Mouse (Mus musculus) stomach, embryonic 14.5 days (tissue): ENCODE data around the gene Mipol1. TPM values are rescaled to one million over a fixed set of nuclear protein-coding genes. Genes with fewer than 3 reads are reported as not detected.

Source experiments
- ATAC-seq: fragments of 200-750 bp; cut with Nextera tagmentation; 2 replicates; pipeline ENCODE4 v1.8.0; 2017; ENCODE audit warnings: low read depth, moderate TSS enrichment; ENCODE audit not compliant: insufficient number of reproducible peaks, insufficient read depth, low FRiP score
- H3K27ac ChIP-seq: fragments of 300-500 bp; sonication (generic); 2 replicates; pipeline ENCODE4 v1.5.1; 2014; ENCODE audit warnings: mild to moderate bottlenecking, low read length, moderate library complexity, mixed read lengths
- H3K27me3 ChIP-seq: fragments of 300-500 bp; sonication (generic); 2 replicates; pipeline ENCODE4 v1.6.1; 2014; ENCODE audit warnings: low read length, control low read depth, mixed read lengths; ENCODE audit not compliant: control insufficient read depth, insufficient read depth
- H3K36me3 ChIP-seq: fragments of 300-500 bp; sonication (generic); 2 replicates; pipeline ENCODE4 v1.6.1; 2014; ENCODE audit warnings: mild to moderate bottlenecking, control low read depth, low read length, moderate library complexity, mixed read lengths; ENCODE audit not compliant: control insufficient read depth, insufficient read depth
- H3K4me1 ChIP-seq: fragments of 300-500 bp; sonication (generic); 2 replicates; pipeline ENCODE4 v1.6.1; 2014; ENCODE audit warnings: low read length, control low read depth, mixed read lengths; ENCODE audit not compliant: control insufficient read depth, insufficient read depth
- H3K4me2 ChIP-seq: fragments of 300-500 bp; sonication (generic); replicated peaks from 2 replicates; pipeline ENCODE4 v1.6.1; 2014; ENCODE audit warnings: low read depth, low read length, control low read depth
- H3K4me3 ChIP-seq: fragments of 300-500 bp; sonication (generic); 2 replicates; pipeline ENCODE4 v1.5.1; 2014; ENCODE audit warnings: low read depth, low read length, control low read depth
- H3K9ac ChIP-seq: fragments of 300-500 bp; sonication (generic); replicated peaks from 2 replicates; pipeline ENCODE4 v1.6.1; 2014; ENCODE audit warnings: low read depth, mild to moderate bottlenecking, control low read depth, low read length, moderate library complexity, mixed read lengths
- H3K9me3 ChIP-seq: fragments of 300-500 bp; sonication (generic); 2 replicates; pipeline ENCODE4 v1.6.1; 2016; ENCODE audit warnings: low read depth, low read length, control low read depth; ENCODE audit not compliant: control insufficient read depth
- WGBS: fragments of 180-500 bp; shearing (Covaris S2); extraction: QIAGEN DNeasy Blood & Tissue Kit; methylation state at CpG from one replicate; pipeline ENCODE4 v1.1.7; 2014; 5-methylcytosine and 5-hydroxymethylcytosine counted together
- polyA plus RNA-seq: library from polyadenylated mRNA; unstranded; fragments of >200 nt; fragmentation: Nextera tagmentation; extraction: Ambion mirVana; gene quantifications from 2 replicates; pipeline ENCODE4 v1.2.1, GENCODE M21; 2014

The Mipol1 gene
- polyA plus RNA-seq, 1 experiment from 2014 or later = 13.5 TPM

DNA sequence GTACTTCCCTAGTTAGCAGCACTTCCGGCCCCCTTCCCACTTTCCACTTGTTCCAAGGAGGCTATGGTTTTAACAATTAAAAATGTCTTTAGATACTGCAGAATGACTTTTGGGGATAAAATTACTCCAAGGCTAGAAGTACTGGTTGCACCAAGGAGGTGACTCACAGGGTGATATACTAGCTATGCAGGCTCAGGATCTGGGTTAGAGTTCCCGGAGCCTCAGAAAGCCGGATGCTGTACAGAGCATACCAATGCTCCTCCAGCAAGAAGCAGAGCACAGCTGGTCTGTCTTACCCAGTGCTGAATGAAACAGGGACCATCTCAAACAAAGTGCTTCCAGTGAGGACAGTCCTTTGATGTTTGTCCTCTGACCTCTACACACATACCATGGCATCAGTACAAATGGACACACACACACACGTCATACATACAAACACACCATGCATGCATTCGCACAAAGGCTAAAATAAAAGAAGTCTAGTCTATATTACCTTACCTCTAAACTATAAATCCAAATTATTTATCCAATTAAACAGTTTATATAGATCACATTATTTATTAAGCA lies 219.9 kb downstream of the Mipol1 start:
- no peak overlapping the region for H3K4me3 ChIP-seq
- no peak overlapping the region for H3K27ac ChIP-seq
- no peaks in the 10 kb centered on the region for H3K9me3 ChIP-seq
- H3K27me3 ChIP-seq = no peaks in the 10 kb centered on the region
- no peaks in the 10 kb centered on the region for H3K4me1 ChIP-seq
- WGBS = 80% methylated on average over 5 of the region's 5 CpGs
- no peaks in the 10 kb centered on the region for H3K36me3 ChIP-seq
- H3K4me2 ChIP-seq = no peak overlapping the region
- no peak for ATAC-seq
- H3K9ac ChIP-seq = no peak overlapping the region

DNA sequence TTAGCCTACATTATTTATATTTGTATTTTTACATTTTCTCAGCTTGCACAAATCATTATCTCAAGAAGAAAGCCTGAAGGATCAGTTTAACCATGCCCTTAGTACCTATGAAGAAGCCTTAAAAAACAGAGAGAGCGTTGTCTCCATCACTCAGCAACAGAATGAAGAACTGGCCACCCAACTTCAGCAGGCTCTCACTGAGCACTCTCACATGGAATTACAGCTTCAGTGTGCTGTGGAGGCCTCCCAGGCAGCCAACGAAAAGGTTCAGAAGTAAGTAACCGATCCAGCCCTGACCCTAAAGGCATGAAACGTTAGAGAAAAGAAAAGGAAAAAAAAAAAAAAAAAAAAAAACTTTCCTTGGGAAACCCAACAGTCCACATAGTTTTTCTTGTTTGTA lies 226.7 kb downstream of the Mipol1 start:
- H3K36me3 ChIP-seq = no peaks in the 10 kb centered on the region
- no peaks in the 10 kb centered on the region for H3K4me1 ChIP-seq
- no peaks in the 10 kb centered on the region for H3K9me3 ChIP-seq
- no peak overlapping the region for H3K4me3 ChIP-seq
- no peaks in the 10 kb centered on the region for H3K27me3 ChIP-seq
- 33% methylated on average over 4 of the region's 4 CpGs for WGBS
- no peak overlapping the region for H3K27ac ChIP-seq
- no peak overlapping the region for H3K4me2 ChIP-seq
- no peak for ATAC-seq
- H3K9ac ChIP-seq = no peak overlapping the region

DNA sequence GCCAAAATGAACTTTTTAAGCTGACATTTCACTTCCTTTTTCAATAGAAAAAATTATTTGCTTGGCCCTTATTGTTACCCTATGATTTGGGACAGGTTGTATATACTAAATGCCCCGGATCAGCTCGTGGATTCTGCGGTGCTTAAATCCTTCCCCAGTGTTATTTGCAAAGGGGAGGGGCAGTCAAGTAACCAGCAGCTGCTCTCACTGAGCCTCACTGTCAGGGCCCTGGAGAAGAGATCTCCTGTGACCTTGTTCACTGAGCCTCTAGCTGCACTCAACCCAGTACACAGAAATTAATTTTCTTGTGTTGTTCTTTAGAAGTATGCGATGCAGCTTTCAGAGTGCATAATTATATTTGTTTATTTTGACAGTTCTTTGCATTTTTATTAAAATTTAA lies 227.1 kb downstream of the Mipol1 start:
- no peak overlapping the region for H3K4me3 ChIP-seq
- no peak overlapping the region for H3K4me2 ChIP-seq
- no peaks in the 10 kb centered on the region for H3K27me3 ChIP-seq
- no peaks in the 10 kb centered on the region for H3K36me3 ChIP-seq
- no peak overlapping the region for H3K27ac ChIP-seq
- no peak overlapping the region for H3K9ac ChIP-seq
- no peaks in the 10 kb centered on the region for H3K4me1 ChIP-seq
- WGBS = 30% methylated on average over 4 of the region's 4 CpGs
- ATAC-seq = no peak
- H3K9me3 ChIP-seq = no peaks in the 10 kb centered on the region

- no peak overlapping the region for H3K9ac ChIP-seq
- H3K9me3 ChIP-seq = no peaks in the 10 kb centered on the region
- ATAC-seq = no peak
- H3K4me3 ChIP-seq = no peak overlapping the region
- no peak overlapping the region for H3K27ac ChIP-seq
- no peak overlapping the region for H3K4me2 ChIP-seq
- no peaks in the 10 kb centered on the region for H3K4me1 ChIP-seq
- WGBS = 67% methylated on average over 12 of the region's 12 CpGs
- H3K27me3 ChIP-seq = no peaks in the 10 kb centered on the region
- H3K36me3 ChIP-seq = no peaks in the 10 kb centered on the region
Measured at GRCm38 (mm10) chr12:57464520-57465334, 234.5 kb downstream of the Mipol1 start.

GRCm38 (mm10) chr12:57471786-57472185 lies 241.6 kb downstream of the Mipol1 start:
- no peak overlapping the region for H3K9ac ChIP-seq
- no peaks in the 10 kb centered on the region for H3K27me3 ChIP-seq
- no peaks in the 10 kb centered on the region for H3K36me3 ChIP-seq
- H3K9me3 ChIP-seq = no peaks in the 10 kb centered on the region
- no peak overlapping the region for H3K4me3 ChIP-seq
- WGBS = 86% methylated on average over 8 of the region's 8 CpGs
- no peaks in the 10 kb centered on the region for H3K4me1 ChIP-seq
- no peak overlapping the region for H3K27ac ChIP-seq
- H3K4me2 ChIP-seq = no peak overlapping the region
- no peak for ATAC-seq

DNA sequence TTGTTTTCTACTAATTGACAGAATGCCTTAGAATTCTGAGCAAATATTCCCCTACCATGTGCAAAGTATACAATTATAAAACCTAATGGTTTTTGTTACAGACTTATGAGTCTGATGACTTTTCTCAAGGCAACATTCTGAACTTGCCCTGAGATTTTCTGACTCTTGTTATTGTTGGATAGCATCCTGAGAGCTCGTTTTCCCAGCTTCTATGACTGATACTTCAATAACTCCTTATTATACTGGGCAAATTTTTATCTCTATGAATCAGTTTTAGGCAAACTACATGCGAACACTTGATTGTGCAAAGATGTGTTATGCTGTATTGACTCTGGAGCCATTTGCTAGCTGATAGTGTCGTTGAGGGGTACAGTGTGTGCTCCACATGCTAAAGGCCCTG lies 246.6 kb downstream of the Mipol1 start:
- Histone ChIP-seq H3K4me1 (no peaks in the 10 kb centered on the region), H3K9ac (no peak overlapping the region), H3K27ac (no peak overlapping the region), H3K4me3 (no peak overlapping the region), H3K36me3 (no peaks in the 10 kb centered on the region), H3K27me3 (no peaks in the 10 kb centered on the region), H3K4me2 (no peak overlapping the region), H3K9me3 (no peaks in the 10 kb centered on the region)
- 75% methylated on average over 3 of the region's 3 CpGs for WGBS
- ATAC-seq = no peak

DNA sequence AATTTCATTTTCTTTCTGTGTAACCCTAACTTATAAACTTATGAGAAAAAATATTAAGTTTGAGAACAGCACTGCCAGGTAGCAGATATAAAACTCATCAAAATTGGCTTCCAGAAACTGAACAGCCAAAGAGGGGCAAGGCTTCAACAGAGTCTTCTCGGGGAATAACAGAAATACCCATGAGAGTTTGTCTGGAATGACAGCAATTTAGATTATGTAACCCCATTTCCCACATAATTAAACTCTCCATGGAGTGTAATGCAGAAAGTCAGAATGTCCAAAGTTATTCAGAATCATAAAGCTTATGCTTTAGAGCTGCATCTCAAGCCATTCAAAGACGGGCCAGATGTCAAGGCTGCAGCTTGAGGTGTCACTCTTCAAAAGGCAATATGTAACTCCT lies 251.6 kb downstream of the Mipol1 start:
- Histone ChIP-seq H3K36me3 (no peaks in the 10 kb centered on the region), H3K4me3 (no peak overlapping the region), H3K27me3 (no peaks in the 10 kb centered on the region), H3K27ac (no peak overlapping the region), H3K4me1 (no peaks in the 10 kb centered on the region), H3K9me3 (no peaks in the 10 kb centered on the region), H3K4me2 (no peak overlapping the region), H3K9ac (no peak overlapping the region)
- WGBS = 66% methylated on average over 2 of the region's 2 CpGs
- no peak for ATAC-seq

DNA sequence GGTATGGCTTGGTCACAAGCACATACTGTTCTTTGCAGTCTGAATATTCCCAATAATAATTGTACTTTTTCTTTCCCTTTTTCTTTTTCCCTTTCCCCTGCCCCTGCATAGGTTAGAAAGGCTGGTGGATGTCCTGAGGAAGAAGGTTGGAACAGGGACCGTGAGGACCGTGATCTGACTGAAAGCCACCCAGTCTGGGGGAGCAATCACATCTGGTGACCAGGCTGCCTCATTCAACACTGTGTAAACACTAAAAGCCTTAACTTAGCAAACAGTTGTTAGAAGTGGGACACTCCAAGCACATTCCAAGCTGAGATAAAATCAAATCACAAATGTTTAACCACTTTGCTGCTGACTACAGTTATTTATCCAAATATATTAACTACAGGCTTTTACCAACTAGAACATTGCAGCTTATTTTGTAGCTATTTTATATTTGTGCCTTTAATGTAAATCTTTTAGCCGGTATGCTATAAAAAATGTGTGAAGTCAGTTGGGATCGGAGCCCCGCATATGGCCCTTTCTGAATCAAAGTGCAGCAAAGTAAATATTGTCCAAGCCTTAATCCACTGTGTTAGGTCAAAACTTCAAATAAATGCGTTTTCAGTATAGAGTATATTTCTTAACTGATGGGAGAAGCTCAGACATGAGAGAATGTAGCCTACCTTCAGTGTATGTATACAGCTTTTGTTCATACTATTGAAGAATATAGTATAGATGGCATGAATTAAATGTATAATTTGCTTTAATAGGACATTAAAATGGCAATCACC lies 266.3 kb downstream of the Mipol1 start:
- no peaks in the 10 kb centered on the region for H3K9me3 ChIP-seq
- H3K4me1 ChIP-seq = peaks cover 4% of the 10 kb centered on the region; the same call in 1 of the 2 replicates
- WGBS = 20% methylated on average over 6 of the region's 6 CpGs
- no peak overlapping the region for H3K4me3 ChIP-seq
- H3K27ac ChIP-seq = no peak overlapping the region
- 0 out of 2 replicates have a peak overlapping the region, but pooled peaks have one; percentile 2 for H3K4me2 ChIP-seq
- H3K9ac ChIP-seq = no peak overlapping the region
- H3K36me3 ChIP-seq = no peaks in the 10 kb centered on the region
- peak; percentile 91 for ATAC-seq
- H3K27me3 ChIP-seq = no peaks in the 10 kb centered on the region
